Mouse (Mus musculus): ENCODE results near the gene Atp13a4. TPM values are rescaled to one million over a fixed set of nuclear protein-coding genes. Genes with fewer than 3 reads are reported as not detected.

The Atp13a4 gene
- total RNA-seq, 2 experiments from 2014 or later: 16.9 to 17.8 TPM

GRCm38 (mm10) chr16:29481439-29481838 is 63.2 kb downstream of the Atp13a4 start:
- DNase-seq (ENCODE audit: low spot score in 2 of 2): no peak

GRCm38 (mm10) chr16:29480396-29480795 is 64.3 kb downstream of the Atp13a4 start:
- no peak for DNase-seq (ENCODE audit: low spot score in 2 of 2)

- no peak for DNase-seq (ENCODE audit: low spot score in 2 of 2)
These were observed 80.9 kb downstream of the Atp13a4 start for GRCm38 (mm10) chr16:29463798-29464197.

GRCm38 (mm10) chr16:29459331-29459730 is 85.3 kb downstream of the Atp13a4 start:
- no peak for DNase-seq (ENCODE audit: low spot score in 2 of 2)

- peak in 1 of 2 experiments; percentile 52 for DNase-seq (ENCODE audit: low spot score in 2 of 2)
These were observed 87.8 kb downstream of the Atp13a4 start for GRCm38 (mm10) chr16:29456851-29457250.

DNA sequence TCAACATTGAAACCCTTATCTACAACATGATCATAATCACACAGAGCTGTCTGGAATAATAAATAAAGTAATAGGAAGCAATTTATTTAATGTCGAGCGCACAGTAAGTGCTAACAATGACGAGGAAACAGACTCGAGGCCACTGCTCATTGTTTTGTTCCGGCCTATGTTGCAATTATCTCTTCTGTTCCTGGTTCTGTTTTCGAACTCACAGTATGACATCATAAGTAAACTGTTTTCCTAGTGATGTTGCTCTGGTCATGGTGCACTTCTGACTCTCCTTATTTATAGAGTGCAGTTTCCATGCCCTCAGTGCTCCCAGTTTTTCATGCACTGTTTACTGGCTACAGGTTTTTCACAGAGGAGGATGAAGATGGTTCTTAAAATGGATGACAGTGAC is 91.4 kb downstream of the Atp13a4 start:
- no peak for DNase-seq (ENCODE audit: low spot score in 2 of 2)

DNA sequence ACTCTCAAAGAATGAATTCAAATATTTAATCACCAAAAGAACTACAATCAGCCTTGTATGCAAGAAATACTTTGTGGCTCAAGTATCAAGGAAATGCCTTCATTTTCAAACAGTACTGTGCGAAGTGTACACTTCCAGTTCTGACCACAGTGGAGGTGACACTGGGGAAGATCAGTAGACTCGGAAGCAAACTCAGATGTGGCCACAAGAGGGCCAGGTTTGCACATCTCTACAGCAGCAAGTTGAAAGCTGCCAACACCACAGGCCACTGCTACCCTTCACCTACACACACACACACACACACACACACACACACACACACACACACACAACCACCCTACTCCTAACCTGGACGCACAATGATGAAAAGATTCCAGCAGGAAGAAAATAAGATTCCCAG is 93.0 kb downstream of the Atp13a4 start:
- peak in 1 of 2 experiments; percentile 66 for DNase-seq (ENCODE audit: low spot score in 2 of 2)

DNA sequence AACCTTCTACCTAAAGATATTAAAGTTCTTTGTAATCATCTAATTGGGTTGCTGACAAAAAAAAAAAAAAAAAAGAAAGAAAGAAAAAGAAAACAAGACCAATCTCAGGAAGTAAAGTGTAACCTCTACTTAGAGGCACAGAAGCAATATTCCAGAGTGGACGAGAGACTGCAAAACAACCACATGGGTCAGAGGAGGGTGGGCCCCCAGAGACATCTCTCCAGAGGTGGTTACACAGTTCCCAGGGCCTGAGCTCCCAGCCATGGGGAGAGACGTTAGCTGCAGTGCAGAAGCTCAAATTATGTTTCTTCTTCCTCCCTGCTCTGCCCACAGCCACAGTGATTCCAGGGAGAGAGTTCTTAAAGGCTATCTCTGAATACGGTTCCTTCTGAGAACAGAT is 102.5 kb downstream of the Atp13a4 start:
- DNase-seq (ENCODE audit: low spot score in 2 of 2): no peak

- peak in 1 of 2 experiments; percentile 10 for DNase-seq (ENCODE audit: low spot score in 2 of 2)
These were observed 103.2 kb downstream of the Atp13a4 start for GRCm38 (mm10) chr16:29441405-29441985.

DNA sequence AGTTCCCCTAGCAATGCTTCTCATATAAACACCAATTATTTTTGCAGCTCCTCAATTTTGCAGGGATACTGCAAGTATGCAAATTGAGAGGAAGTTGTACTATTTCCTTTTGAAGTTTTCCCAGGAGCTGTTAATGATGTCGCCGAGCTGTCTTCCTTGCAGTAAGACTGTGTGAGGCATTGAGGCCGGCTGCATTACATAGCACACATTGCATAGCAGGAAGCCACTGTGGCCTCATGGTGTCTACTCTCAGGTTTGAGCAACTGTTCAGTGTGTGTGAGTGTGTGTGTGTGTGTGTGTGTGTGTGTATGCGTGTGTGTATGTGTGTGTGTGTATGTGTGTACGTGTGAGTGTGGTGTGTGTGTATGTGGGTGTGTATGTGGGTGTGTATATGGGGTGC is 106.6 kb downstream of the Atp13a4 start:
- no peak for DNase-seq (ENCODE audit: low spot score in 2 of 2)

GRCm38 (mm10) chr16:29435746-29436145 is 108.9 kb downstream of the Atp13a4 start:
- DNase-seq (ENCODE audit: low spot score in 2 of 2): no peak

DNA sequence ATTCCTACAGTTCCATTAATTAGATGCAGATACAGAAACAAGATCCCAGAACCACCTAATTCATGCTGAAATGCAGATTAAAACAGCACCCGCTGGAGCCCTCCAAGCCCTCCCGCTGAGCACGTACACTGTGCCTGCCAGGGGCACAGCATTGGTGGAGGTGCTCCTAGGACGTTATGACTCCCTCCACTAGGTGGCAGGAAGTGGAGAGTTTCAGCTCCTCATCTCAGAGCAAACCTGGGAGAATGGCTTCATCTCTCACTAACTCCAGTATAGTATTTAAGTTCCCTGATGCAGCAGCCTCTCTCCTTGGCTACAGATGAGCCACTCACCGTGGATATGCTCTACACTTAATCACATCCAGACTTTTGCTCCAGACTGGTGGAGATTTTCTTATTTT is 110.0 kb downstream of the Atp13a4 start:
- DNase-seq (ENCODE audit: low spot score in 2 of 2): peak in 1 of 2 experiments; percentile 76

- DNase-seq (ENCODE audit: low spot score in 2 of 2): no peak
These were observed 129.8 kb downstream of the Atp13a4 start for GRCm38 (mm10) chr16:29414822-29415221.

DNA sequence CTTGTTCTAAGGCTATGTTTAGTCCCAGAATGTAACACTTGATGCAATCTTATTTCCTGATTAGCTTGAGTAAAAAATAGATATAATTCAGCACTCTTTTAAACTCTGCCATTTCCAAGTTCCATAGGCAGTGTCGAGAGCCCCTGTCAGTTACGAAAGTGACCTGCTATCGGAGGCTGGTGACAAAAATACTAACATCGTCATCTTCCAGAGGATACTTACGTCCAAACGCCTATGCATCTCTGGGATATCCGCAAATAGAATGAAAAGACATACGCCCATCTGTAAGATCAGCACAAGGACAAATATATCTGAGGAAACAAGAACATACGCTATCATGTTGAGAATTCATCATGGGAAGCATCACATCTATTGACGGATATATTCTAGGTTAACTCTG is 137.3 kb downstream of the Atp13a4 start:
- DNase-seq (ENCODE audit: low spot score in 2 of 2): no peak

DNA sequence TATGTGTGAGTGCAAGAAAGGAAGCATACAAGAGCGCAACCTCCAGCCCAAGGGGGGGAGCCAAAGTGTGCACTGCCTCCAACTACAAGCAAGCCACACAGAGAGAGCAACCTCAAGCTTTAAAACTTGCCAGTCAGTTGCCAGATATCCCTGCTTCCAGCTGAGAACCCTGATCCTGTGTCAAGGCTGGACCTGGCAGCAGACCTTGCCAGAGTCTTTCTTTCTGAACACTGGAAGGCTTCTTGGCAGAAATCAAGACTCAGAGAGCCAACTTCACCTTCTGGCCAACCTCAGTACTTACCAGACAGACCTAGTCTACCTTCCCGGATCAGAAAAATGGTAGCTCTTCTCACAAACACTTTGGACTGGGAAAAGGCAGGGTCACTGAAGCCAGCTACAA is 145.6 kb downstream of the Atp13a4 start:
- DNase-seq (ENCODE audit: low spot score in 2 of 2): no peak

DNA sequence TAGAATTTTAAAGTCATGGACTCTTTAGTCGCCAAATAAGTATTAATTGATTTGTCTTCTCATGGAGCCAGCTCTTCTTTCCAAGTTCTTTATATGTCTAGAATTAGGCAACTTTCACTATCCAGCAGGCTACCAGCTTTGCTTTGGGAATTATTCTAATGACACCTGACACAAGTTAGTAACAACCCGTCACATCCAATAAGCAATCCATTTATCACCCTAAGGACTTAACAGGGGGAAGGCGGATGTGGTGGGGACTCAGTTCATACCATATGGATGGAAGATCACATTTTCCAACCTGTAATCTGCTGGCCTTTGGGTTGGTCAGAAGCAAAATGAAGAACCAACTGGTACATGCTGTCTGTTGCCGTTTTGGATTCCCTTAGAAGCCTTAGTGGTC is 159.9 kb downstream of the Atp13a4 start:
- no peak for DNase-seq (ENCODE audit: low spot score in 2 of 2)

GRCm38 (mm10) chr16:29378458-29378857 is 166.2 kb downstream of the Atp13a4 start, which contains the start of gene Atp13a5:
Gene Atp13a5 (minus strand): TSS chr16:29378732.
- DNase-seq (ENCODE audit: low spot score in 2 of 2): no peak

- DNase-seq (ENCODE audit: low spot score in 2 of 2): no peak
These were observed 170.0 kb downstream of the Atp13a4 start for GRCm38 (mm10) chr16:29374636-29375035.

Other genes with a start within 250 kb of the Atp13a4 start
- gene Atp13a5, start 166.1 kb downstream of the Atp13a4 start, total RNA-seq (2021): 1 to 10 TPM; 6.1 to 7.0 TPM
- gene Opa1, start 34.5 kb upstream of the Atp13a4 start, total RNA-seq (2021): 100 to 1,000 TPM; 102 to 105 TPM

All from layer of hippocampus, adult 18-20 months (tissue).